Mouse (Mus musculus) midbrain, embryonic 12.5 days (tissue): Measurements from ENCODE around the gene Nacc2. TPM values are rescaled to one million over a fixed set of nuclear protein-coding genes. Genes with fewer than 3 reads are reported as not detected.

Experiments used
- ATAC-seq: fragments of 200-750 bp; cut with Nextera tagmentation; 2 replicates; pipeline ENCODE4 v1.8.0; 2017; ENCODE audit warnings: low read depth, moderate TSS enrichment, moderate library complexity; ENCODE audit not compliant: low FRiP score
- H3K27ac ChIP-seq: fragments of 300-500 bp; sonication (generic); replicated peaks from 2 replicates; pipeline ENCODE4 v1.5.1; 2016; ENCODE audit warnings: mild to moderate bottlenecking
- H3K27me3 ChIP-seq: fragments of 300-500 bp; sonication (generic); 2 replicates; pipeline ENCODE4 v1.6.1; 2016; ENCODE audit warnings: mild to moderate bottlenecking
- H3K36me3 ChIP-seq: fragments of 300-500 bp; sonication (generic); 2 replicates; pipeline ENCODE4 v1.6.1; 2016
- H3K4me1 ChIP-seq: fragments of 300-500 bp; sonication (generic); 2 replicates; pipeline ENCODE4 v1.6.1; 2016
- H3K4me2 ChIP-seq: fragments of 300-500 bp; sonication (generic); replicated peaks from 2 replicates; pipeline ENCODE4 v1.6.1; 2016; ENCODE audit warnings: mild to moderate bottlenecking, moderate library complexity
- H3K4me3 ChIP-seq: fragments of 300-500 bp; sonication (generic); 2 replicates; pipeline ENCODE4 v1.5.1; 2016; ENCODE audit warnings: mild to moderate bottlenecking
- H3K9ac ChIP-seq: fragments of 300-500 bp; sonication (generic); replicated peaks from 2 replicates; pipeline ENCODE4 v1.6.1; 2016; ENCODE audit warnings: mild to moderate bottlenecking, moderate library complexity
- H3K9me3 ChIP-seq: fragments of 300-500 bp; sonication (generic); 2 replicates; pipeline ENCODE4 v1.6.1; 2016; ENCODE audit warnings: mild to moderate bottlenecking
- WGBS: fragments of 180-500 bp; shearing (Covaris S2); methylation state at CpG from one replicate; pipeline ENCODE4 v1.1.7; 2016; 5-methylcytosine and 5-hydroxymethylcytosine counted together
- polyA plus RNA-seq: library from polyadenylated mRNA; unstranded; fragments of >200 nt; fragmentation: Nextera tagmentation; extraction: Ambion mirVana; gene quantifications from 2 replicates; pipeline ENCODE4 v1.2.1, GENCODE M21; 2016

The Nacc2 gene
- 8.7 and 11.1 TPM in 2 replicates for polyA plus RNA-seq

DNA sequence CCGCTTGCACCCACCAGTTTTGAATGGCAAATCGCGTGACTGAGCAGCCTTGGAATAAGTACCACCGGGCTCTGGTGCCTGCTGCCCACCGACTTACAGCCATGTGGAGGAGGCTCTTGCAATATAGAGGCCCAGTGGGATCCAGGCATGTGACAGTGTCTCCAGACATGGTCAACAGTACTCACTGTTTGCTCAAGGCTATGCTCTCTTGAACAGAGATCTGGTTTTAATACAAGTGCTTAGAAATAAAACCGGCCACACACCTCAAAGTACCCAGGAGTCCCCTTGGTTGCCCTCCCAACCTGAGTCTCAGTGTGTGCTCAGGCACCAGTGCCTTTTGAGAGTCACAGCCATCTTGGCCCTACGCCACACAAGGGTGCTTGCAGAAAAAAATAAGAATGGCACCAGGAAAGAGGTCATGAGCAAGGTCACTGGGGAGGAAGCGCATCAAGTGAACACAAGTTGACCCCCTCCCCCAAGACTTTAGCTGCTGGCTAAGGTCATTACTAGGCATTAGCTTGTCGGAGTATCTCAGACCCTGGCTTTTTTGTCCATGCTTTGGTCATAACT lies at the start of gene Nacc2:
Nacc2 (minus strand) TSS at position 142 of the 570 bp plus-strand sequence.
- Histone ChIP-seq H3K4me2 (peak within 1 kb of the TSS; percentile 98), H3K27ac (no peak within 1 kb of the TSS), H3K36me3 (no peaks in the 10 kb centered on the region), H3K9ac (peak within 1 kb of the TSS; percentile 57), H3K9me3 (no peaks in the 10 kb centered on the region), H3K27me3 (peaks cover 49% of the 10 kb centered on the region), H3K4me1 (peaks cover 17% of the 10 kb centered on the region), H3K4me3 (peak within 1 kb of the TSS; percentile 81)
- 29% methylated on average over 9 of the region's 9 CpGs for WGBS
- ATAC-seq: no peak

DNA sequence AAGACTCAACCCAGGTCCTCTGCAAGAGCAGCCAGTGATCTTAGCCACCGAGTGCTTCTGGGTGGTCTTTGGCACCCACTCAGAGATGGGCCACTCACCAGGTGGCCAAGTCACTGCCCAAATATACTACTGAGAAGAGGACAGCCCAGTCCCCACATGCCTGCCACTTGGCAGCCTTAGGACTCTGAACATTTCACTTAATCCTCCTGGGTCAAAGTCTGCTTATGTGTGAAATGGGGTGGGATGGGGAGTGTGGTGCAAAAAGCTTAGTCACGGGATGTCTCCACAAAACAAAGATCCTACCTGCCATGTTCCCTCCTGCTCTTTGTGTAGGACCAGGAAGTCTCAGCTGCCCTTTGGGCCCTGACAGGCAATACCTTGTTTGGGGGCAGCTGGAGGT lies 49.1 kb upstream of the Nacc2 start:
- H3K27me3 ChIP-seq: peaks cover 9% of the 10 kb centered on the region; the same call in 1 of the 2 replicates
- WGBS: 89% methylated on average over 2 of the region's 2 CpGs
- H3K4me1 ChIP-seq: peaks cover 24% of the 10 kb centered on the region
- no peaks in the 10 kb centered on the region for H3K9me3 ChIP-seq
- ATAC-seq: no peak
- no peak overlapping the region for H3K9ac ChIP-seq
- no peak overlapping the region for H3K4me2 ChIP-seq
- H3K4me3 ChIP-seq: no peak overlapping the region
- no peak overlapping the region for H3K27ac ChIP-seq
- no peaks in the 10 kb centered on the region for H3K36me3 ChIP-seq

DNA sequence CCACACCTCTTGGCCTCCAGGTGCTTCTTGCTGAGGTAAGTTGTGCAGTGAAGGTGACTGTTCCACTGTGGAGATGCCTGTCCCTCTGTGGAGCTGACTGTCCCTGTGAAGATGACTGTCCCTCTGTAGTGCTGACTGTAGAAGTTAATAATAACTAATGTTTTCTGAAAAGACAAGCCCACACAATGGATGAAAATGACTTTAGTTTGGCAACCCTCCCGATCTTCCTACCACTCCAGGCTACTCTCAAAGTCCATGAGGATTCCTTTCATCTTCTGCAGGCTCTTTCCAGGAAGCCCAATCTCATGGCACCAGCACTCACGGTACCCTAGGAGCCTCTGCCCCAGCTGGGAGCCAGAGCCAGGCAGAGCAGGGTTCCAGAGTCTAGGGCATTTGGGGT lies 47.4 kb upstream of the Nacc2 start:
- Histone ChIP-seq H3K27me3 (peaks cover 9% of the 10 kb centered on the region; the same call in 1 of the 2 replicates), H3K36me3 (no peaks in the 10 kb centered on the region), H3K9me3 (no peaks in the 10 kb centered on the region), H3K27ac (no peak overlapping the region), H3K9ac (no peak overlapping the region), H3K4me2 (no peak overlapping the region), H3K4me3 (no peak overlapping the region), H3K4me1 (peaks cover 24% of the 10 kb centered on the region)
- WGBS: 66% methylated on average over 2 of the region's 2 CpGs
- no peak for ATAC-seq

DNA sequence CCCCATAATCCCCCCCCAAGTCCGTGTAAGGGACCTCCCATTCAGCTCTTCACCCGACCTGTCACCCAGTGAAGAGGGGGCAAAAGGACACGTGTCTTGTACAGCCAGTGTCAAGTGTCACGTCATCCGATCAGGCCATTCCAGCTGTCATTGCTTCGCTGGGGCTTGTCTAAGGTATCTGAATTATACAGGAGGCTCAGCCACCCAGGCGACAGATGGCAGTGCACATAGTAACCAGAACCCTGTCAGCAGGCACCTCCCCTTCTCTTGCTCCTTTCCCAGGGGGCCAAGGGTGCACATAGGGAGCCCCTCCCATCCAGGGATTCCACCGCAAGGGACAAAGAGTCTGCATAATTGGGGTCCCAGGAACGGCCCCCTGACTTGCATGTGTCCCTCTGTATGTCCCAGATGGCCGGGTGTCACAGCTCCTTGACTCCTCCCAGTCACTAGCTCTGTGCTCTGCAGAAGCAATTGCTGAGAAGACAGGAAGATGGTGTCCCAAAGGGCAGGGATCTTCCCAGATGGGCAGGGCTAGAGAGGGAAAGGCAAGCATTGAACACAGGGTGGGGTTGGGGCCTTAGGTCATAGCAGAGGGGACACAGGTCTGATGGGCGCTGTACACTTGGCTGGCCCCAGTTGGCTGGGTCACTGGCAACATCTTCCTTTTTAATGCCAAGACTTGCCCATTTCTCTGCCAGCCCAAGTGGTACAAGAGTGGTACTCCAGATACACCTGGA lies 46.0 kb upstream of the Nacc2 start:
- no peaks in the 10 kb centered on the region for H3K36me3 ChIP-seq
- 30% methylated on average over 11 of the region's 11 CpGs for WGBS
- no peak overlapping the region for H3K4me3 ChIP-seq
- H3K4me1 ChIP-seq: peaks cover 24% of the 10 kb centered on the region
- H3K9me3 ChIP-seq: no peaks in the 10 kb centered on the region
- peaks cover 9% of the 10 kb centered on the region; the same call in 1 of the 2 replicates for H3K27me3 ChIP-seq
- no peak overlapping the region for H3K9ac ChIP-seq
- H3K27ac ChIP-seq: no peak overlapping the region
- H3K4me2 ChIP-seq: no peak overlapping the region
- ATAC-seq: no peak; the same call in 1 of the 2 replicates

DNA sequence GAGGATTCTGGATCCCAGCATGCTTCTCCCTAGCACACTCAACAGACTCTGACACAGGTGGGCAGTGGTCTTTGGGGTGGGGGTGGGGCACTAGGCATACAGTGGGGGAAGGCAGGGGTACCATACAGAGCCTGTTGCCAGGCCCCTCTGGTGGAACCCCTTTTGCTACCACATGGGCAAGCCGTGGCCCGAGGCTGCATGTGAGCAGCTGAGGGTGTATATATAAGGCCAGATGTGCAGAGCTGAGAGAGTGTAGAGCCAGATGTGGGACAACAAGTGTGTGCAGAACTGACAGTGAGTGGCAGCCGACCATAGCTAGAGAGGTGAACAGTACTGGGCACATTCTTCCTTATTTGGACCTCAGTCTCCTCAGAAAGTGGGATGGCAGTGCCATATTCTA lies 43.9 kb upstream of the Nacc2 start:
- Histone ChIP-seq H3K9ac (no peak overlapping the region), H3K4me3 (no peak overlapping the region), H3K27me3 (peaks cover 9% of the 10 kb centered on the region; the same call in 1 of the 2 replicates), H3K4me2 (no peak overlapping the region), H3K36me3 (no peaks in the 10 kb centered on the region), H3K27ac (no peak overlapping the region), H3K4me1 (peaks cover 24% of the 10 kb centered on the region), H3K9me3 (no peaks in the 10 kb centered on the region)
- ATAC-seq: no peak
- 93% methylated on average over 3 of the region's 3 CpGs for WGBS

DNA sequence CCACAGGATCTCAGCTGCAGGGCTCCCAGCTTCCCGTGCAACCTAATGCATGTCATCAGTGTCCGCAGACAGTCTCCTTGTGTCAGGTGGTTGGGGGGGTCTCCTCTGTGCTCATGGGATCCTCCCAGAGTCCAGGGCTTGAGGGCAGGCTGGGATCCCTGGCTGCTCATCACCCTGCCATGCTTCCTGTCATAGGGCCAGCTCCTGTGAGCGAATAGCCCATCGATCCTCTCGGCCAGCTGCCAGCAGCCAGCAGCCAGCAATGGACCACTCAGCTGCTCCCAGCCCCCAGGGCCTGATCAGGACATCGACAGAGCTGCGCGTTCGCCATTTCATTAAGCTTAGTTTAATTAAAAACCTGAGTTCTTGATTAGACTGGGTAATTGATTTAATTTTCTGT lies 35.0 kb upstream of the Nacc2 start:
- WGBS: 83% methylated on average over 9 of the region's 9 CpGs
- Histone ChIP-seq H3K9ac (no peak overlapping the region), H3K27me3 (no peaks in the 10 kb centered on the region), H3K36me3 (no peaks in the 10 kb centered on the region), H3K27ac (no peak overlapping the region), H3K9me3 (no peaks in the 10 kb centered on the region), H3K4me2 (no peak overlapping the region), H3K4me3 (no peak overlapping the region), H3K4me1 (peaks cover 15% of the 10 kb centered on the region)
- ATAC-seq: no peak

DNA sequence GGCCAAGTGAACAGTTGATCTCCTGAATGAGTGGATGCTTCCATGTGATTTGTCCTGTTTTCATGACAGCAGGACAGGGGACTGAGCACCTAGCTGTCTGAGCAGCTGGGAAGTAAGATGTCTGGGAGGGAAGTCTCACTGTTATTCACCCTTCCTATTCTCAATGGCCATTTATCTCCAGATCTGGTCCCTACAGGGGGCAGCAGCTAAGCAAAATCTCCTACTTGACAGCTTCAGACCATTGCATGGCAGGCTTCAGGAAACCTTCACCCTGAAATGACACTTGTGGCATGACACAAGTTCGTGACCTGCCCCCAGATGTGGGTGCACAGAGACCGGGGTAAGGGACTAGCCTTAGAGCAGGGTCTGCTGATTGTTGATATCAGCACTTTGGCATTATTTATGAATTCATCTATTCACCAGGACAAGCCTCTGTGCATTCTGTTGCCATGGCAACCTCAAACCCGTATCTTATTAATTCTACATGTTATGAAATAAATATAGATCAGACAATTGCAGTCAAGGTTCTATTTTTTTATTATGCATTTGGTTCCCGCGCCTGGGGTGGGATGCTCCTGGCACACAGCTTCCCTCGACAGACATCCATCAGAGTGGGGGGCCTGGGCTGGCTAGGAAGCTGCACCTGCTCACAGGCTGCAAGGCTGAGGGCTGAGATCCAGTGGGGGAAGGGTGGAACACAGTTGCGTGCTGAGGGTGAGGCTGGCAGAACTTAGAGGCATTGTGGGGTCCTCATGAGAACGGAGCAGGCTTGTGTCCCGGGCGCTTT lies 33.4 kb upstream of the Nacc2 start:
- Histone ChIP-seq H3K9me3 (no peaks in the 10 kb centered on the region), H3K4me1 (peaks cover 15% of the 10 kb centered on the region), H3K27me3 (no peaks in the 10 kb centered on the region), H3K4me3 (no peak overlapping the region), H3K27ac (0 out of 2 replicates have a peak overlapping the region, but pooled peaks have one; percentile 10), H3K9ac (0 out of 2 replicates have a peak overlapping the region, but pooled peaks have one; percentile 20), H3K4me2 (no peak overlapping the region), H3K36me3 (no peaks in the 10 kb centered on the region)
- 63% methylated on average over 10 of the region's 10 CpGs for WGBS
- 0 out of 2 replicates have a peak, but pooled peaks have one; percentile 52 for ATAC-seq

DNA sequence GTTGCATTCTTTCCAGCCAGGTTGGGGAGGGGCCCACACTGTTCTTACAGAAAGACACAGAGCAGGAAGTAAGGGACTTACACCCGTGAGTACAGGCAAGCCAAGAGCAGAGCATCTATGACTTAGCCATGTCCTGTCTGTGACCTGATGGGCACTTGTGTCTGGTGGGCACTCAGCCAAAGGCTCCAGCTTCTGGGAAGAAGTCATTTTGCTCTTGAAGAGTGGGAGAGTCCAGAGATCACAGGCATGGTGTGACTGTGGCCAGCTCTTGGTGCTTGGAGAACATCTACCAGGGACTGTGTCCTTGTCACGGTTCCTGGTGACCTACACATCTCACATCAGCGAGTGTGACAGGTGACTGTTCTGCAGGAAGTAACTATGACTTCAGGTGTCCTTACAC lies 32.7 kb upstream of the Nacc2 start:
- H3K27me3 ChIP-seq: no peaks in the 10 kb centered on the region
- 83% methylated on average over 3 of the region's 3 CpGs for WGBS
- H3K4me3 ChIP-seq: no peak overlapping the region
- H3K9ac ChIP-seq: no peak overlapping the region
- no peak overlapping the region for H3K4me2 ChIP-seq
- no peaks in the 10 kb centered on the region for H3K36me3 ChIP-seq
- H3K9me3 ChIP-seq: no peaks in the 10 kb centered on the region
- peaks cover 15% of the 10 kb centered on the region for H3K4me1 ChIP-seq
- H3K27ac ChIP-seq: 0 out of 2 replicates have a peak overlapping the region, but pooled peaks have one; percentile 8
- no peak for ATAC-seq

DNA sequence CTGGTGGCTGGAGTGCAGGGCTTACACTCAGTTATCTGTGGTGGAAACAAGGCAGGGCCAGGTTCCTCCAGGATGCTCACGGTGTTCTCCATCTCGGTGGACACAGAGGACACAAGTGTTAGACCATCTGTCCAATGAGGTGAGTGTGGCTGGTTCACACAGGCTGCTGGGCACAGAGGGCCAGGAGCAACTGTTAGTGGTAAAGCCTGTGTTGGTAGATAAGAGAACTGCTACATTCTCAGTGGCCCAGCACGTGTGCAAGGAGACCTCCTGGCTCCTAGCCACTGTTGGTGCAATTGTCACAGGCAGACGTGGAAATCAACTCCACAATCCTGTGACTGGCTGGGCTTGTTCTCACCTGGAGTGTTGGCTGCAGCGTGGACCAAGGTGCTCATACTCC lies 31.6 kb upstream of the Nacc2 start:
- Histone ChIP-seq H3K36me3 (no peaks in the 10 kb centered on the region), H3K27me3 (no peaks in the 10 kb centered on the region), H3K9me3 (no peaks in the 10 kb centered on the region), H3K9ac (no peak overlapping the region), H3K4me3 (no peak overlapping the region), H3K4me1 (peaks cover 15% of the 10 kb centered on the region), H3K4me2 (no peak overlapping the region), H3K27ac (no peak overlapping the region)
- WGBS: 77% methylated on average over 5 of the region's 5 CpGs
- no peak for ATAC-seq

DNA sequence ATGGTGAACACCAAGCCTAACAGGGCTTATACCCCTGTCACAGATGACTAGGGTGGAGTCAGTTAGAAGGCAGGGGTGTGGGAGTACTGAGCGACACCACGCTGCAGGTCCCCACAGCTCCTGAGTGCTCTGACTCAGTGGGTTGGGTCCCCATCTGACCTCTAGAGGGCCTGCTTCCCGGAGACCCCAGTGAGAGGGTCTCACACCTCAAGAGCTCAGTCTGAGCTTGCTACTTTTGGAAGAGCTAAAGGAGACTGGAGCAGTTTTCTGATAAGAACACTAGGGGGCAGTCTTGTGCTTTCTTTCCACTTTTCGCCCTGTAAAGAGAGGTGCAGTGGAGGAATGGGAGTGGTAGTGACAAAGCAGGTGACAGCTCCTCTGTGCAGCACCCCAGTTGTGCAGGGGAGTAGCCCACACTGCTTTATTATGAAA lies 30.9 kb upstream of the Nacc2 start:
- no peak overlapping the region for H3K9ac ChIP-seq
- H3K27ac ChIP-seq: no peak overlapping the region
- no peak overlapping the region for H3K4me2 ChIP-seq
- H3K36me3 ChIP-seq: no peaks in the 10 kb centered on the region
- no peaks in the 10 kb centered on the region for H3K9me3 ChIP-seq
- no peak overlapping the region for H3K4me3 ChIP-seq
- WGBS: 6% methylated on average over 4 of the region's 4 CpGs
- peak; percentile 58; the same call in 1 of the 2 replicates for ATAC-seq
- peaks cover 15% of the 10 kb centered on the region for H3K4me1 ChIP-seq
- no peaks in the 10 kb centered on the region for H3K27me3 ChIP-seq

DNA sequence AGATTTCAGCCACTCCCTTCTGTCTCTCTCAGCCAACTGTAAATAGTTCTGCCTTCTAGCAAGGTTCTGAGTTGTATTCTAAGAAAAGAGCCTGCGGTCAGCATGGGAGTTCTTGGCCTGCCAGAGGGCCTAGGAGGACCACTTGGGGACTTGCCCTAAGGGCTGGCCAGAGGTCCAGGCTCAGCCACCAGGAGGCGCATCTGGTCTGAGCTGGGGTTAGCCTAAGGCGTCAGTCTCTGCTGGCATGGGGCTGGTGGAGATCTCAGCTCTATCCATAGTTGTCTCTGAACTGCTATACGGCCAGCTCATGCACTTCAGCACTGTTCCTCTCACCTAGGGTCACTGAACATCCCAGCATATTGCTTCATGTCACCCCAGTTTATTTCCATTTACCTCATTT lies 30.3 kb upstream of the Nacc2 start:
- Histone ChIP-seq H3K27me3 (no peaks in the 10 kb centered on the region), H3K9ac (no peak overlapping the region), H3K36me3 (no peaks in the 10 kb centered on the region), H3K27ac (no peak overlapping the region), H3K4me3 (no peak overlapping the region), H3K4me1 (peaks cover 15% of the 10 kb centered on the region), H3K9me3 (no peaks in the 10 kb centered on the region), H3K4me2 (no peak overlapping the region)
- WGBS: 31% methylated on average over 4 of the region's 4 CpGs
- no peak for ATAC-seq
